Mouse (Mus musculus): Measurements from ENCODE around the gene Casq1. TPM values are rescaled to one million over a fixed set of nuclear protein-coding genes. Genes with fewer than 3 reads are reported as not detected.
A peak's percentile ranks its signal among the peaks of the same experiment; 100 is the strongest.

Casq1 gene
- total RNA-seq, 2 experiments from 2014 or later: 0.48 TPM; not detected in 1

- no peak for TF ChIP-seq CTCF (IDR thresholded peaks at IDR 0.05)
- Histone ChIP-seq H3K27ac (0 out of 2 replicates have a peak overlapping the region, but pooled peaks have one; percentile 10), H3K4me3 (no peak overlapping the region)
- intact Hi-C loops (cut with DNase I): no loop called here
- DNase-seq (ENCODE audit: extremely low spot score in 1 of 2, low spot score in 2 of 2): no peak
Measured at GRCm38 (mm10) chr1:172197146-172197545, 22.5 kb downstream of the Casq1 start.

- intact Hi-C loops (cut with DNase I): no loop called here
- DNase-seq (ENCODE audit: extremely low spot score in 1 of 2, low spot score in 2 of 2): no peak
- Histone ChIP-seq H3K4me3 (no peak overlapping the region), H3K27ac (peak overlapping the region; percentile 24; the same call in 1 of the 2 replicates)
- TF ChIP-seq CTCF (IDR thresholded peaks at IDR 0.05): no peak
Measured at GRCm38 (mm10) chr1:172194435-172194834, 25.2 kb downstream of the Casq1 start.

- intact Hi-C loops (cut with DNase I): no loop called here
- no peak overlapping the region; the same call in 1 of the 2 replicates for H3K27ac ChIP-seq
- DNase-seq (ENCODE audit: extremely low spot score in 1 of 2, low spot score in 2 of 2): no peak
- H3K4me3 ChIP-seq: no peak overlapping the region
- TF ChIP-seq CTCF (IDR thresholded peaks at IDR 0.05): no peak
Measured at GRCm38 (mm10) chr1:172192217-172192616, 27.5 kb downstream of the Casq1 start.

GRCm38 (mm10) chr1:172191578-172191977 is 28.1 kb downstream of the Casq1 start:
- intact Hi-C loops (cut with DNase I): no loop called here
- H3K27ac ChIP-seq: peak overlapping the region; percentile 40; the same call in 1 of the 2 replicates
- no peak for DNase-seq (ENCODE audit: extremely low spot score in 1 of 2, low spot score in 2 of 2)
- H3K4me3 ChIP-seq: no peak overlapping the region
- TF ChIP-seq CTCF (IDR thresholded peaks at IDR 0.05): peak; percentile 26

GRCm38 (mm10) chr1:172188891-172189290 is 30.8 kb downstream of the Casq1 start:
- no peak for DNase-seq (ENCODE audit: extremely low spot score in 1 of 2, low spot score in 2 of 2)
- Histone ChIP-seq H3K4me3 (no peak overlapping the region), H3K27ac (no peak overlapping the region)
- TF ChIP-seq CTCF (IDR thresholded peaks at IDR 0.05): peak; percentile 46
- intact Hi-C loops (cut with DNase I): loop anchor here (2.0 kb wide), 1 partner anchor 14 kb away; no protein-coding TSS in a partner anchor

GRCm38 (mm10) chr1:172186401-172187289 is 33.0 kb downstream of the Casq1 start:
- no peak for DNase-seq (ENCODE audit: extremely low spot score in 1 of 2, low spot score in 2 of 2)

GRCm38 (mm10) chr1:172183915-172184314 is 35.8 kb downstream of the Casq1 start:
- no peak for DNase-seq (ENCODE audit: extremely low spot score in 1 of 2, low spot score in 2 of 2)
- TF ChIP-seq CTCF (IDR thresholded peaks at IDR 0.05): no peak
- intact Hi-C loops (cut with DNase I): no loop called here
- no peak overlapping the region for H3K27ac ChIP-seq
- H3K4me3 ChIP-seq: no peak overlapping the region

More at GRCm38 (mm10) chr1:172186401-172187289, 33.0 kb downstream of the Casq1 start:
- intact Hi-C loops (cut with DNase I): no loop called here
- TF ChIP-seq CTCF (IDR thresholded peaks at IDR 0.05): no peak; the same call in 1 of the 2 replicates
- Histone ChIP-seq H3K27ac (no peak overlapping the region), H3K4me3 (no peak overlapping the region)

- no peak overlapping the region for H3K4me3 ChIP-seq
- intact Hi-C loops (cut with DNase I): no loop called here
- TF ChIP-seq CTCF (IDR thresholded peaks at IDR 0.05): no peak
- no peak for DNase-seq (ENCODE audit: extremely low spot score in 1 of 2, low spot score in 2 of 2)
- no peak overlapping the region for H3K27ac ChIP-seq
Measured at GRCm38 (mm10) chr1:172183056-172183455, 36.6 kb downstream of the Casq1 start.

- Histone ChIP-seq H3K27ac (no peak overlapping the region), H3K4me3 (no peak overlapping the region)
- no peak for DNase-seq (ENCODE audit: extremely low spot score in 1 of 2, low spot score in 2 of 2)
- intact Hi-C loops (cut with DNase I): no loop called here
- no peak for TF ChIP-seq CTCF (IDR thresholded peaks at IDR 0.05)
Measured at GRCm38 (mm10) chr1:172181777-172182176, 37.9 kb downstream of the Casq1 start.

GRCm38 (mm10) chr1:172180881-172181280 is 38.8 kb downstream of the Casq1 start:
- TF ChIP-seq CTCF (IDR thresholded peaks at IDR 0.05): no peak

GRCm38 (mm10) chr1:172179102-172179501 is 40.6 kb downstream of the Casq1 start:
- H3K4me3 ChIP-seq: no peak overlapping the region
- no peak overlapping the region for H3K27ac ChIP-seq
- TF ChIP-seq CTCF (IDR thresholded peaks at IDR 0.05): no peak
- no peak for DNase-seq (ENCODE audit: extremely low spot score in 1 of 2, low spot score in 2 of 2)
- intact Hi-C loops (cut with DNase I): no loop called here

More at GRCm38 (mm10) chr1:172180881-172181280, 38.8 kb downstream of the Casq1 start:
- no peak overlapping the region for H3K27ac ChIP-seq
- no peak overlapping the region for H3K4me3 ChIP-seq
- intact Hi-C loops (cut with DNase I): no loop called here
- no peak for DNase-seq (ENCODE audit: extremely low spot score in 1 of 2, low spot score in 2 of 2)

GRCm38 (mm10) chr1:172177791-172178190 is 41.9 kb downstream of the Casq1 start:
- intact Hi-C loops (cut with DNase I): no loop called here
- H3K27ac ChIP-seq: no peak overlapping the region
- no peak overlapping the region for H3K4me3 ChIP-seq
- no peak for TF ChIP-seq CTCF (IDR thresholded peaks at IDR 0.05)
- no peak for DNase-seq (ENCODE audit: extremely low spot score in 1 of 2, low spot score in 2 of 2)

All from left cerebral cortex, adult 2 months (tissue).